ENCODE assay signal across 15 mouse cellular contexts in genomic region chr11:62007984-62008383, GRCm38 (mm10).
"Had no signal": no experiment of that assay in that cellular context is flagged by ENCODE, and none has a peak within 500 bp of the region (broad histone marks: within the 10 kb centered on the region; RNA-seq: fewer than 3 reads in every experiment).

No protein-coding gene starts in this region.

- H3K4me3 ChIP-seq: limb, embryonic 15.5 days; liver, embryonic 15.5 days; lung, embryonic 15.5 days had no signal

- ATAC-seq: midbrain, embryonic 16.5 days had no signal

- H3K27ac ChIP-seq: kidney, postnatal 0 days; limb, embryonic 15.5 days; lung, embryonic 15.5 days had no signal

- H3K27me3 ChIP-seq: limb, embryonic 15.5 days had no signal

- DNase-seq: kidney, adult 11 months; kidney, adult 9 months; kidney, postnatal 36 days; layer of hippocampus, adult 9-11 months; layer of hippocampus, postnatal 36 days; lung, postnatal 14 days; right cerebral cortex, postnatal 4 days; spleen, adult 18-20 months; thymus, adult 18-20 months; thymus, postnatal 36 days had no signal

- H3K9me3 ChIP-seq: limb, embryonic 15.5 days; liver, embryonic 15.5 days; lung, embryonic 15.5 days had no signal

- H3K36me3 ChIP-seq: limb, embryonic 15.5 days; liver, embryonic 15.5 days; lung, embryonic 15.5 days had no signal
